Mouse (Mus musculus) hindbrain, embryonic 15.5 days (tissue): Measurements from ENCODE around the gene Gmcl1. TPM values are rescaled to one million over a fixed set of nuclear protein-coding genes. Genes with fewer than 3 reads are reported as not detected.

Source experiments
- ATAC-seq: fragments of 200-750 bp; cut with Nextera tagmentation; 2 replicates; pipeline ENCODE4 v1.8.0; 2017; ENCODE audit warnings: low read depth, moderate number of reproducible peaks, moderate TSS enrichment; ENCODE audit not compliant: low FRiP score
- H3K27ac ChIP-seq: fragments of 300-500 bp; sonication (generic); replicated peaks from 2 replicates; pipeline ENCODE4 v1.5.1; 2015; ENCODE audit warnings: mild to moderate bottlenecking, inconsistent platforms
- H3K27me3 ChIP-seq: fragments of 300-500 bp; sonication (generic); 2 replicates; pipeline ENCODE4 v1.6.1; 2015; ENCODE audit warnings: control low read depth, inconsistent platforms
- H3K36me3 ChIP-seq: fragments of 300-500 bp; sonication (generic); 2 replicates; pipeline ENCODE4 v1.6.1; 2015; ENCODE audit warnings: control low read depth, inconsistent platforms
- H3K4me1 ChIP-seq: fragments of 300-500 bp; sonication (generic); replicated peaks from 2 replicates; pipeline ENCODE4 v1.6.1; 2015; ENCODE audit warnings: control low read depth, inconsistent platforms
- H3K4me2 ChIP-seq: fragments of 300-500 bp; sonication (generic); 2 replicates; pipeline ENCODE4 v1.6.1; 2015; ENCODE audit warnings: moderate library complexity, mild to moderate bottlenecking, inconsistent platforms
- H3K4me3 ChIP-seq: fragments of 300-500 bp; sonication (generic); 2 replicates; pipeline ENCODE4 v1.5.1; 2015; ENCODE audit warnings: mild to moderate bottlenecking, inconsistent platforms
- H3K9ac ChIP-seq: fragments of 300-500 bp; sonication (generic); 2 replicates; pipeline ENCODE4 v1.6.1; 2015; ENCODE audit warnings: inconsistent platforms
- H3K9me3 ChIP-seq: fragments of 300-500 bp; sonication (generic); 2 replicates; pipeline ENCODE4 v1.6.1; 2016; ENCODE audit warnings: control low read depth, inconsistent platforms
- WGBS: fragments of 180-500 bp; shearing (Covaris S2); methylation state at CpG from one replicate; pipeline ENCODE4 v1.1.7; 2015; 5-methylcytosine and 5-hydroxymethylcytosine counted together
- polyA plus RNA-seq: library from polyadenylated mRNA; unstranded; fragments of >200 nt; fragmentation: Nextera tagmentation; extraction: Ambion mirVana; gene quantifications from 2 replicates; pipeline ENCODE4 v1.2.1, GENCODE M21; 2015

Gene Gmcl1
- polyA plus RNA-seq = 36.1 and 36.4 TPM in 2 replicates

GRCm38 (mm10) chr6:86733183-86733876, at the start of gene Gmcl1:
Gmcl1 (minus strand) TSS chr6:86733383.
- Histone ChIP-seq H3K9me3 (no peaks in the 10 kb centered on the region), H3K36me3 (no peaks in the 10 kb centered on the region), H3K4me1 (peaks cover 33% of the 10 kb centered on the region), H3K9ac (peak within 1 kb of the TSS; percentile 81), H3K4me2 (peak within 1 kb of the TSS; percentile 78), H3K27me3 (no peaks in the 10 kb centered on the region), H3K4me3 (peak within 1 kb of the TSS; percentile 88), H3K27ac (peak within 1 kb of the TSS; percentile 94)
- peak; percentile 95 for ATAC-seq
- WGBS = under 1% methylated on average over 54 of the region's 59 CpGs

DNA sequence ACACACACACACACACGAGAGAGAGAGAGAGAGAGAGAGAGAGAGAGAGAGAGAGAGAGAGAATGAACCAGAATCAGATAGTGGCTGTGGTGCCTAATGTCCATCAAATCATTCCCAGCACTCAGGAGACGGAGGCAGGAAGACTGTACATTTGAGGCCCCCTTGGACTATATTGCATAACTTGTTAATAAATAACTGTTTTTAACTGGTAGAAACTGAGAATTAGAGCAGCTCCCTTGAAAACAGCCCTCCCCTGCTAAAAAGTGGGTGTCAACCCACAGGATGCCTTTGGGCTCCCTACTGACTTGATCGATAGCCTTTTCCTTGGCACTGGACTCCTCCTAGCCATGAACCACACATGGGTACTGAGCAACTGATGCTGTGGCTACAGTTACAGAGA, 49.2 kb upstream of the Gmcl1 start:
- H3K9me3 ChIP-seq = no peaks in the 10 kb centered on the region
- H3K4me3 ChIP-seq = no peak overlapping the region
- H3K9ac ChIP-seq = no peak overlapping the region
- no peaks in the 10 kb centered on the region for H3K4me1 ChIP-seq
- no peak for ATAC-seq
- H3K36me3 ChIP-seq = no peaks in the 10 kb centered on the region
- no peak overlapping the region for H3K4me2 ChIP-seq
- H3K27me3 ChIP-seq = no peaks in the 10 kb centered on the region
- WGBS = 85% methylated on average over 3 of the region's 3 CpGs
- H3K27ac ChIP-seq = no peak overlapping the region

DNA sequence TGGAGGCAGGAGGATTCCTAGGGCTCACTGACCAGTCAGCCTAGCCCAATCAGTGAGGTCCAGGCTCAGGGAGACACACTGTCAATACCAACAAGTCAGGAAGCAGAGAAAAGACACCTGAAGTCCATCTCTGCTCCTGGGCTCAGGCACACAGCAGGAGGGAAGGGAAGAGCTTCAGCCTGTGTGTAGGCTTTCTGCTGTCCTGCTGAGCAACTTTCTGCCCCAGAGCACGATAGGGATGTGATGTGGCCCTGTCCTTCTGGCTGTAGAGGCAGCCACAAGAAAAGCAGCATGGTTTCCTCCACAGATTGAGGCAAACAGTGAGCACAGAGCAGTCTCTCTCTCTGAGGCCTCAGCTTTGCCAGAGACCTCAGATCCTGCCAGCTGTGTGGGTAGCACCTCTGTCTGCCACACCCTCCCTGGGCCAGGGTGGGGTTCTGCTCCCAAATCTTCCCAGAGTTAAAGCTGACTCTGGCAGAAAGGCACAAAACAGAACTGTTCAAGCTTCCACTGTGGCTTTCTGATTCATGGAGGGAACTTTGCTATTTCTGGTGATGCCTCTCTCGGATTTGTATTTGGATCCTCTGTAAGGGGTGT, 48.3 kb upstream of the Gmcl1 start:
- Histone ChIP-seq H3K27ac (no peak overlapping the region), H3K9me3 (no peaks in the 10 kb centered on the region), H3K4me2 (no peak overlapping the region), H3K36me3 (no peaks in the 10 kb centered on the region), H3K4me1 (no peaks in the 10 kb centered on the region), H3K9ac (no peak overlapping the region), H3K4me3 (no peak overlapping the region), H3K27me3 (no peaks in the 10 kb centered on the region)
- WGBS = 38% methylated on average over 2 of the region's 2 CpGs
- ATAC-seq = no peak

- Histone ChIP-seq H3K4me1 (no peaks in the 10 kb centered on the region), H3K9me3 (no peaks in the 10 kb centered on the region), H3K4me3 (no peak overlapping the region), H3K27ac (no peak overlapping the region), H3K4me2 (no peak overlapping the region), H3K9ac (no peak overlapping the region), H3K27me3 (no peaks in the 10 kb centered on the region), H3K36me3 (no peaks in the 10 kb centered on the region)
- no peak for ATAC-seq
- 91% methylated on average over 10 of the region's 10 CpGs for WGBS
Measured at GRCm38 (mm10) chr6:86778910-86779594, 45.9 kb upstream of the Gmcl1 start.

DNA sequence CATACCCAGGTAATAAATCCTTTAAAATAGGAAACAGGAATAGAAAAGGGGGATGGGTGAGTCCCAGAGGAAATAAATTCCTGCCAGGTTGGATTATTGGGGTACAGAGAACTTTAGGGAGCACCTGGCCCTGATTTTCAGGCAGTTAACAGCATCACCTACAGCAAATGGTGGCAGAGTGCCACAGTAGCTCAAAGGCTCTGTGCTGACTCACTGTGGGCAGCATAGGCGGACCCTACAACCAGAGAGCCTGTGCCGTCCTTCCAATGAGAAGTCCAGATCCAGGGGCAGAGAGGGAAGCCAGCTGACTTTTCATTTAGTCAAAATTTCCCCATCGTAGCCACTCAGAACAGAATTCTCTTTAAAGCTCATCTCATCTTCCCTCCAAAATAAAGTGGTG, 44.0 kb upstream of the Gmcl1 start:
- no peak overlapping the region for H3K27ac ChIP-seq
- ATAC-seq = no peak
- no peaks in the 10 kb centered on the region for H3K9me3 ChIP-seq
- H3K9ac ChIP-seq = no peak overlapping the region
- no peaks in the 10 kb centered on the region for H3K27me3 ChIP-seq
- WGBS = 83% methylated on average over 3 of the region's 3 CpGs
- H3K4me1 ChIP-seq = no peaks in the 10 kb centered on the region
- H3K4me3 ChIP-seq = no peak overlapping the region
- H3K36me3 ChIP-seq = no peaks in the 10 kb centered on the region
- H3K4me2 ChIP-seq = no peak overlapping the region

- 61% methylated on average over 4 of the region's 4 CpGs for WGBS
Measured at GRCm38 (mm10) chr6:86776706-86777071, 43.5 kb upstream of the Gmcl1 start.

GRCm38 (mm10) chr6:86776001-86776705, 43.0 kb upstream of the Gmcl1 start:
- H3K9me3 ChIP-seq = no peaks in the 10 kb centered on the region

More at GRCm38 (mm10) chr6:86776706-86777071, 43.5 kb upstream of the Gmcl1 start:
- Histone ChIP-seq H3K4me2 (no peak overlapping the region), H3K4me1 (no peaks in the 10 kb centered on the region), H3K36me3 (no peaks in the 10 kb centered on the region), H3K4me3 (no peak overlapping the region), H3K9ac (no peak overlapping the region), H3K27me3 (no peaks in the 10 kb centered on the region), H3K9me3 (no peaks in the 10 kb centered on the region), H3K27ac (no peak overlapping the region)
- ATAC-seq = no peak

GRCm38 (mm10) chr6:86774937-86775336, 41.8 kb upstream of the Gmcl1 start:
- ATAC-seq = no peak
- H3K4me3 ChIP-seq = no peak overlapping the region
- H3K4me2 ChIP-seq = no peak overlapping the region
- H3K9ac ChIP-seq = no peak overlapping the region
- no peaks in the 10 kb centered on the region for H3K27me3 ChIP-seq
- H3K27ac ChIP-seq = no peak overlapping the region
- no peaks in the 10 kb centered on the region for H3K36me3 ChIP-seq
- H3K9me3 ChIP-seq = no peaks in the 10 kb centered on the region
- H3K4me1 ChIP-seq = no peaks in the 10 kb centered on the region
- WGBS = 91% methylated on average over 6 of the region's 6 CpGs

More at GRCm38 (mm10) chr6:86776001-86776705, 43.0 kb upstream of the Gmcl1 start:
- H3K4me2 ChIP-seq = no peak overlapping the region
- no peaks in the 10 kb centered on the region for H3K27me3 ChIP-seq
- no peak overlapping the region for H3K27ac ChIP-seq
- 81% methylated on average over 8 of the region's 8 CpGs for WGBS
- H3K36me3 ChIP-seq = no peaks in the 10 kb centered on the region
- no peak for ATAC-seq
- H3K4me1 ChIP-seq = no peaks in the 10 kb centered on the region
- H3K9ac ChIP-seq = no peak overlapping the region
- no peak overlapping the region for H3K4me3 ChIP-seq

DNA sequence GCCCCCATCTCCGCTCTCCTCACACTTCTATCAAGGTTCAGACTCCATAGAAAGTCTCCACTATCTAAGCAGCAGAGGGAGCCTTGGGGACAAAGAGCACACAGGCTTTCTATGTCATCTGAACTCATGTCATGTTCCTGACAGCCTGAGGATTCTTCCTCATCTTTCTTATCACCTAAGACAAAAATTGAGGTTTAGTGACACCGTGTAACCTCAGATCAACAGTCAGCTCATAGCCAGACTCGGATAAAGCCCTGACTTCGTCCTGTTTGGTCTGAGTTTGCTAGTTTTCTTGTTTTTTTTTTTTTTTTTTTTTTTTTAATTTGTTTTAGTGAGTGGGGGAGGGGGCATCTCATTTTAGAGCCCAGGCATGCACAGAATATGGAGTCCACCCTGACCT, 40.6 kb upstream of the Gmcl1 start:
- no peaks in the 10 kb centered on the region for H3K27me3 ChIP-seq
- H3K4me1 ChIP-seq = no peaks in the 10 kb centered on the region
- H3K9ac ChIP-seq = no peak overlapping the region
- 89% methylated on average over 4 of the region's 4 CpGs for WGBS
- no peaks in the 10 kb centered on the region for H3K9me3 ChIP-seq
- no peak for ATAC-seq
- no peak overlapping the region for H3K27ac ChIP-seq
- no peaks in the 10 kb centered on the region for H3K36me3 ChIP-seq
- no peak overlapping the region for H3K4me3 ChIP-seq
- no peak overlapping the region for H3K4me2 ChIP-seq

- Histone ChIP-seq H3K27me3 (no peaks in the 10 kb centered on the region), H3K27ac (no peak overlapping the region), H3K4me1 (no peaks in the 10 kb centered on the region), H3K36me3 (no peaks in the 10 kb centered on the region), H3K4me2 (no peak overlapping the region), H3K4me3 (no peak overlapping the region), H3K9me3 (no peaks in the 10 kb centered on the region), H3K9ac (no peak overlapping the region)
- WGBS = 88% methylated on average over 7 of the region's 7 CpGs
- ATAC-seq = no peak
Measured at GRCm38 (mm10) chr6:86772631-86773030, 39.4 kb upstream of the Gmcl1 start.

- WGBS = 90% methylated on average over 4 of the region's 4 CpGs
- ATAC-seq = no peak
- no peak overlapping the region for H3K4me3 ChIP-seq
- H3K27me3 ChIP-seq = no peaks in the 10 kb centered on the region
- H3K4me2 ChIP-seq = no peak overlapping the region
- H3K36me3 ChIP-seq = no peaks in the 10 kb centered on the region
- no peaks in the 10 kb centered on the region for H3K9me3 ChIP-seq
- H3K9ac ChIP-seq = no peak overlapping the region
- no peaks in the 10 kb centered on the region for H3K4me1 ChIP-seq
- no peak overlapping the region for H3K27ac ChIP-seq
Measured at GRCm38 (mm10) chr6:86768938-86769337, 35.8 kb upstream of the Gmcl1 start.
